Mouse (Mus musculus): ENCODE measurements around the gene Vmp1.

The Vmp1 gene

GRCm38 (mm10) chr11:86683395-86684125 is at the start of gene Vmp1, which contains the start of gene Ptrh2:
TSS of gene Vmp1 (minus strand) at chr11:86683836.
TSS of gene Ptrh2 (plus strand) at chr11:86683985.
- peak; percentile 97 for DNase-seq (ENCODE audit: low spot score)

GRCm38 (mm10) chr11:86731443-86731842 is 47.8 kb upstream of the Vmp1 start:
- no peak for DNase-seq (ENCODE audit: low spot score)

GRCm38 (mm10) chr11:86725607-86726006 is 42.0 kb upstream of the Vmp1 start:
- DNase-seq (ENCODE audit: low spot score), result no peak

- no peak for DNase-seq (ENCODE audit: low spot score)
These were observed 41.3 kb upstream of the Vmp1 start for GRCm38 (mm10) chr11:86724982-86725381.

GRCm38 (mm10) chr11:86724004-86724403 is 40.4 kb upstream of the Vmp1 start:
- DNase-seq (ENCODE audit: low spot score), result no peak

- no peak for DNase-seq (ENCODE audit: low spot score)
These were observed 35.8 kb upstream of the Vmp1 start for GRCm38 (mm10) chr11:86719390-86719789.

- DNase-seq (ENCODE audit: low spot score), result no peak
These were observed 34.7 kb upstream of the Vmp1 start for GRCm38 (mm10) chr11:86718369-86718768.

GRCm38 (mm10) chr11:86717306-86718065 is 33.9 kb upstream of the Vmp1 start:
- DNase-seq (ENCODE audit: low spot score), result no peak

- no peak for DNase-seq (ENCODE audit: low spot score)
These were observed 31.0 kb upstream of the Vmp1 start for GRCm38 (mm10) chr11:86714606-86715005.

GRCm38 (mm10) chr11:86701151-86701550 is 17.5 kb upstream of the Vmp1 start:
- DNase-seq (ENCODE audit: low spot score), result no peak

GRCm38 (mm10) chr11:86695461-86695860 is 11.8 kb upstream of the Vmp1 start:
- no peak for DNase-seq (ENCODE audit: low spot score)

- DNase-seq (ENCODE audit: low spot score), result no peak
These were observed 8.9 kb upstream of the Vmp1 start for GRCm38 (mm10) chr11:86692546-86692945.

GRCm38 (mm10) chr11:86691956-86692355 is 8.3 kb upstream of the Vmp1 start:
- DNase-seq (ENCODE audit: low spot score), result no peak

GRCm38 (mm10) chr11:86691482-86691881 is 7.8 kb upstream of the Vmp1 start:
- DNase-seq (ENCODE audit: low spot score), result no peak

GRCm38 (mm10) chr11:86690383-86690782 is 6.7 kb upstream of the Vmp1 start:
- no peak for DNase-seq (ENCODE audit: low spot score)

GRCm38 (mm10) chr11:86685366-86685765 is 1.7 kb upstream of the Vmp1 start:
- DNase-seq (ENCODE audit: low spot score), result no peak

GRCm38 (mm10) chr11:86684126-86685012 is 733 bp upstream of the Vmp1 start:
- no peak for DNase-seq (ENCODE audit: low spot score)

- DNase-seq (ENCODE audit: low spot score), result no peak
These were observed 775 bp downstream of the Vmp1 start for GRCm38 (mm10) chr11:86682861-86683260.

GRCm38 (mm10) chr11:86681423-86681822 is 2.2 kb downstream of the Vmp1 start:
- DNase-seq (ENCODE audit: low spot score), result no peak

GRCm38 (mm10) chr11:86680729-86681128 is 2.9 kb downstream of the Vmp1 start:
- DNase-seq (ENCODE audit: low spot score), result no peak

- DNase-seq (ENCODE audit: low spot score), result no peak
These were observed 4.7 kb downstream of the Vmp1 start for GRCm38 (mm10) chr11:86678957-86679356.

- no peak for DNase-seq (ENCODE audit: low spot score)
These were observed 8.1 kb downstream of the Vmp1 start for GRCm38 (mm10) chr11:86675520-86675919.

All from c-Kit-positive CD71-positive TER-119-positive erythroid progenitor cells, embryonic 14.5 days (primary cell).